Mouse (Mus musculus): ENCODE measurements around the gene Vsx1.
A peak's percentile ranks its signal among the peaks of the same experiment; 100 is the strongest.

The Vsx1 gene

DNA sequence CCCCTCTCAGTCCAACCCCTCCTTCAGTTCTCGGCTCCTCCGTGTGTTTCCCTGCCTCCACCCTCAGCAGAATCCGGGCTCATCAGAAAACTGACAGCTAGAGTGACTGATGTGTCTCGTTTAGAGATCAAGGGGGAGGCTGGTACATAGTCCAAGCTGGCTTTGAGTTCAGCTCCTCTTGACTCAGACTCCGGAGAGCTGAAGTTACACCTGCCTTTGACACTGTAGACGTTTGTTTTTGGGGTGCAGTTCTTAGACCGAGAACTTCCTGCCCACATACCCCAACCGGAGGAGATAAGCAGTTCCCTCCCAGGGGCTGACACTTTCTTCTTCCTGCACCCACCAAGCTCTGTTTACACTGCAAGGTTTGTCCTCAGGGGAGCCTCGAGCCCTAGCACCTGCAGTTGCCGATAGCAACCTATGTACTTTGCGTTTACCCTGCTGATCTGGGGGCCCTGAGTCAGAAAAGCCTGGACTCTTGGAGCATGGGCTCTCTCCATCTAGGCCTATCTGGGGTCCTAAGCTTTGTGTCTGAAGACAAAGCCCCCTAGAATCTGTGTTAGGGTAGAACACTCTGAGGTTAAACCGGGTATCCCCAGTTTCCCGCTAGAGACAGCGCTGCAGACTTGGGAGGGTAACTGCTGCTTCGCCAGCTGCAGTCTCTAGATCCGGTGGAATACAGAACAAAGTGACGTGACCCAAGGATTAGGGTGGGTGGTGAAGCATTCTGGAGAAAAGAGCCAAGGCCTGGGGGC lies 21.9 kb downstream of the Vsx1 start:
- DNase-seq: peak; percentile 93

DNA sequence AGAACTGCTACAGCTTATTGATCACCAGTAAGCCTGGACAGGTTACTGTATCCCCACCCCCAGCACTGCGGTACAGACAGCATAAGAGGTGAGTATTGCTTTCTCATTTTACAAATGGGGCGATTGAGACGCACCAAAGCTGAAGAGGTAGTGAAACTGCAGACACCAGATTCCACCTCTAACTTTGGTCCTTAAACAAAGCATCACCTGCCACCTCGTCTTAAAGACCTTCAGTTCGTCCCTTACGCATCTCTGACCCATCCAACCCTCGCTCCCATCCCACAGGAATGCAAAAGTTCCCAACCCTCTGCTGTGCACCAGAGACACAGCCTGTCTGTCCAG lies 22.5 kb downstream of the Vsx1 start:
- no peak for DNase-seq

GRCm38 (mm10) chr2:150665534-150666451 lies 23.4 kb downstream of the Vsx1 start:
- DNase-seq: peak; percentile 92

DNA sequence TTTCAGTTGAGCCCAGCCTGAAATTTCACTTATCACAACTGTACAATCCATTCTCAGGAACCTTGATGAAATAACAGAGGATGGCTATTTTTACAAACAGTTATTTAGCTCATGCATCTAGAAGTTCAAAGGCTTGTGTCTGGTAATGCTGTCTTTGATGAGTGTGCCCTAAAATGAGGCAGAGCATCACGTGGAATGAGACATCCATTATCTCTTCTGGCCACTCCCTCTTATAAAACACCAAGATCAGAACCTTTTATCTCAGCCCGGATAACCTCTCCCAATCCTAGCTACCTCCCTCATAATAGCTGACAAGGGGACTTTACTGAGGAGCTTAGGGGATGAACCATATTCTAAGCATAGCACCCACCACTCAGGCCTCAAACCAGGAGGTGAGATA lies 24.2 kb downstream of the Vsx1 start:
- DNase-seq: peak; percentile 55

GRCm38 (mm10) chr2:150664152-150664920 lies 24.8 kb downstream of the Vsx1 start:
- DNase-seq: peak; percentile 73

DNA sequence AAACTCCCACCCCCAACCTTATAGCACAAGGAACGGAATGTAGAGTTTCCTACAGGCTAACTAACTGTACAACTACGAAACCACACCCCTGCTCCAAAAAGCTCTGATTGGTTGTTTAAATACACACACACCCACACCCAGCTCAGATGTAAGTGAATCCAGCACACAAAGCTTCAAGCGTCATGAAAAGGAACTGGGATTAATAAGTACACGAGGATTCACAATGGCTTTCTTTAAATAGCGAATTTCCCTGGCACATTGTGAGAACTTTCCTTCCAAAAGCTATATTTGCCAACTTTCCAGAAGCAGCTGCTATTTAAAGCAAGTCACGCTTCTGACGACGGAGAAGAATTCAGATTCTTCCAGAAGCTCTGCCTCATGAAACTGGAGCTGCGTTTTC lies 25.9 kb downstream of the Vsx1 start:
- DNase-seq: peak; percentile 96

GRCm38 (mm10) chr2:150662007-150662406 lies 27.2 kb downstream of the Vsx1 start:
- peak; percentile 66 for DNase-seq

DNA sequence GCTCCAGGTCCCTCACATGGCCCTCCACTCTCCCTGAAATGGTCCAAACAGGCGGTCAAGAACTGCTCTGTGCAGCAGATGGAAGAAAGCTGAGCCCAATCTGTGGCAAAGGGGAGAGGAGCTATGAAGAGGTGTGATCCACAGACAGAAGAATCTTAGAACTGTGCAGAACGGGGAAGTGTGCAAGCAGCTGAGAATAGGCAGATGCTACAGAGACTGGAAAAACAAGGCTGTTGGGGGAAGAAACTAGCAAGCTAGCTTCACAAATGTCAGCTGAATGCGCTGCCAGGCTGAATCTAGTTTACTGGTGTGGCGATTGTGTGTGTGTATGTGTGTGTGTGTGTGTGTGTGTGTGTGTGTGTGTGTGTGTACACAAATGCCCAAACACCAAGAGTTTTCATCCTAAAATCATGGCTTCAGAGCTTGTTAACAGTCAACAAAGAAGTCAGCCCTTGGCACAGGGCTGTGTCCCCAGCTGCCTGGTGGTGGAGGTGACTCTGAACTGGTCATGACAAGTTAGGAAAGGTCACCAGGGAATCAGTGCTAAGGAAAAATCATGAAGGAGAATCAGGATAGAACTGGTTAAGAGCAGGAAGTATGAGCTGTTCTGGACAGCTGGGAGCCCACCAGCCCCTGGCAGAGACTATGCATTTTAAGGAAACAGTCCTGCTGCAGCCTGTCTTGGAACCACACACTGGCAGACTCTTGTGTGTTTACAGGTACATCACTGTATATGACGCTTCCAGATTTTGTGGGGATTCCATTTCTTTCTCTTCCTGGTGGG lies 28.3 kb downstream of the Vsx1 start:
- peak; percentile 87 for DNase-seq

DNA sequence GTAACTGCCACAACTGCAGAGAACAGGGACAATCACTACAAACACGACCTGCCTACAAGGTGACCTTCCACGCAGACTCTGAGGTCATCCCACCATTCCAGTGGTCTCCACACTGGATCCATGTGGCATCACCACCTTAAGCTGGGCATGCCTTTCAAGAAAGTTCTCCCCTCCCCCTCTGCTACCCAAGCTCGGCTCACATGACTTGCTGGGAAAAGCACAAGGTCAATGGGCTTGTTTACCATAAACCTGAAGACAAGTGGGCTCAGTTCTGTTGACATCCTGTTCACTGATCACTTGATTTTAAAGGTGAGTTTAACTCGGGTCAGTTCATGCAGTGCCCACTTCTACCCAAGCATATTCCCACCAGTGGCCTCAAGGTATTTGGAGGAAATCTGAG lies 29.1 kb downstream of the Vsx1 start:
- no peak for DNase-seq

- no peak for DNase-seq
These were observed 32.0 kb downstream of the Vsx1 start for GRCm38 (mm10) chr2:150656975-150657768.

DNA sequence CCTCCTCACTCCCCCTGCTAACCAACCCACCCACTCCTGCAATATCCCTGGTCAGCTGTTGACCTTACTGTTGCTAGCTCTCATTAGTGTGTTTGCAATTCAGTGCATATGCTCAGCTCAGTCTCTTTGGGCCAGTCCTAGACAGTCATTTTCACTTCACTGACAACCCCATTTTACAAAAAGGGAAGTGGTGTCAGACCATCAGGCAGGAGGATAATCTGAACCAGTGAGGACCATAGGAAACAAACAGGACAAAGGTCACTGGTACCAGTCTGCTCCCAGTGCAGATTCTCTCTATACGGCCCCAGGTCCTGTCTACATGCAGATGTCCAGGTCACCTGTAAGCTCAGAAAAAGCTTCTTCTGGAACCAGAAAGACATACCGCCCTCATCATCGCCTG lies 33.0 kb downstream of the Vsx1 start:
- DNase-seq: no peak

DNA sequence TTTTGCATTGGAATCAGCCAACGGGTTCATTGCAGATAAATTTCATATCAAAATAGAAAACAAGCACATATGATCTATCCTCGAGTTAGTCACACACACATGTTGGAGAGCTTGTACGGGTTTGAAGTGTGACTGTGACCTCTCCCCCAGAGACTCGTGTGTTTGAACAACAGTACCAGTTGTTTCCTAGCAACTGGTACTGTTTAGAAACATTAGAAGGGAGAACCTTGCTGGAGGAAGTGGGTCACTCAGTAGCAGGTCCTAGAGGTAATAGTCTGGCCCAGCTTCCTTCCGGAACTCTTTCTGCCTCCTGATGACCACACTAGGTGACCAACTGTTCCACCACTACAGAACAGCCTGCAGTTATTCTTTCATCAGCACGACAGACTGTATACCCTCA lies 33.9 kb downstream of the Vsx1 start:
- peak; percentile 92 for DNase-seq

DNA sequence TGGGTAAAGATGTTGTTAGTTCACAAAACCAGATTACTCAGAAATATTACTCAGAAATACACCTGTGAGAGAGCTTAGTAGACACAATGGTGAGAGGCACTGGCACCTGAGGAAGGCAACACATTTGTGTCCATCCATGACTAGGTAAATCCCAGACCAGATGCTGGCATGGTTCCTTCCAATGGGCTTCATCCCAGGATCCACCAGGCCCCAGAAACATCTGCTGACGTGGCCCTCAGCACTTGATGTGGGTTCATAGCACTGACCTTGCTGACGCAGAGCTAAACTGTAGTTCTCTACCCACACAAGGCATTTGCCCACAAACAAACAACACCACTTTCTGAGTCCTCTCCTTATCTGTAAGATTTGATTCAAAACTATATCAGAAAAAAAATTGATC lies 34.3 kb downstream of the Vsx1 start:
- DNase-seq: peak; percentile 91

GRCm38 (mm10) chr2:150651366-150651765 lies 37.8 kb downstream of the Vsx1 start:
- no peak for DNase-seq

- DNase-seq: no peak
These were observed 38.6 kb downstream of the Vsx1 start for GRCm38 (mm10) chr2:150650511-150651074.

DNA sequence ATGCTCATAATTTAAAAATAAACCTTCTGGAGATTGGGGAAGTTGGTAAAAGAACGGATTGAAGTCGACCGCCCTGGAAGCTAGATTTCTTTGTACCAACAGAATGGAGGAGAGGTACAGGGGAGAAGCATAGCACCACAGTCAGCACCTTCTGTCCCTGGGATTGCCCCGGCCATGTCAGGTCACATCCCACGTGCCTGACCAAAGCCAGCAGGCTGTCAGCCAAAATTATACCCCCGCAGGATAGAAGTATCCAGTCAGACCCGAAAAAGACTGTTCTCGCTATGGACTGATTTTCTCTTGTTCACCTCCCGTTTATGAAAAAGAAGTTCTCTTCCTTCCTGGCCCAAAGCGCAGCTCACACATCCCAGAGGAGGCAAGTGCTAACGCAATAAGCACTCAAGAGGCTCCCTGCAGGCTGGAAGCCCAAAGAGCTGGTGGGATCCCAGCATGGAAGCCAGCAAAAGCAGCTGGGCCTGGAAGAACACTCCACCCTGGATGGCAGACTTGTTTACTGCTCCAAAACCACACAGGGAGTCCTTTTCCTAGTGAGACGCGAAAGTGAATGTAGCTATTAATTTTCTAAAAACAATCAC lies 40.8 kb downstream of the Vsx1 start:
- peak; percentile 97 for DNase-seq

DNA sequence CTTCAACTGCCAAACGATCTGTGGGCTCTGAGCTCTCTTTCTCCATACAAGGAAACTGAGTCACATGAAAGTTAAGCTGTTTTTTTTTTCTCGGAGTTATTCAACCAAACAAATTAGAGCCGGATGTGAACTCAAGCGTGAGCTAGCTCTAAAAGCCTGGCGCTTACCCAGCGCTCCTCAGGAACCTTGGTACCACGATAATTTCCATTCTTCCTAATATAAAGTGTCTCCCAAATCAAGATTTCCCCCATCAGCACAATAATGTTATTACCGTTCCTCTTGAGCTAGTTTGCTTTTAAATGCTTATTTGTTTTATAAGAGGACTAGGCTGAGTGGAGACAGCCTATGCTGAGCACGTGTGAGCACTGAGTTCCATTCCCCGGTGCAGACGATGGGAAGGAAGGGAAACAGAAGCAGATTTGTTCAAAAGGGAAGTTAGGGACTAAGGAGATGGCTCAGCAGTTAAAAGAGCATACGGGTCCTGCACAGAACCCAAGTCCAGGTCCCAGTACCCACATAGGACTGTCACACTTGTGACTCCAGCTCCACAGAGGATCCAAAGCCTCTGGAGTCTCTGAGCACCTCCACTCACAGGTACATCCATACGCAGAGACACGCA lies 41.4 kb downstream of the Vsx1 start:
- peak; percentile 92 for DNase-seq

DNA sequence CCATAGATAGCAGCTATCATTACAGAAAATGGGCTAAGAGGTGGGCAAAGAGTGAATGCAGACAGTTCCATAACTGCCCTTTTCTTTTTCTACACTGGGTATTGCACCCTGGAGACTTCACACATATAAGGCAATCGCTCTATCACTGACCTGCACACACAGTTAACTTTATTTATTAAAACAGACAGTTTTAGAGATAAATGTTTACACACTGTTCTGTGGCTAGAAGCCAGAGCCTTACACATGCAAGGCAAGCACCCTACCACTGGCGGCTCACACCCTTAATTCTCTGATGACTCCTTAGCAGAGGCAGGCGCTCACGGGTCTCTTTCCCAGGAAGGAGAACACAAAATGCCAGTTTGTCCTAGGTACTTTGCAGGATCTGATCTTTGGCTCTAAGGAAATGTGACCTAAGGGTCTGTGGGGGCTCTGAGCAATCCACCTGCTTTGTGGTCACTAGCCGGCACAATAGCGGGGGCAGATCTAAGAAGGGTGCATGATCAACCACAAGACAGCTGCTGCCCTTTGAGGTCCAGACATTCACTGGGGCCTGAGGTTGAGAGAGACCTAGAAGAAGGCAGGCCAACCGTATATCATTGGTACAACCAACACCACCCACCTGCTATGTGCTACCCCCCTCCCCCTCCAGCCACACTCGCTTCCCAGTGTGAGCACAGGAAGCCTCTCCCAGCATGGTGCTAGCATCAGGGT lies 42.6 kb downstream of the Vsx1 start:
- DNase-seq: no peak

DNA sequence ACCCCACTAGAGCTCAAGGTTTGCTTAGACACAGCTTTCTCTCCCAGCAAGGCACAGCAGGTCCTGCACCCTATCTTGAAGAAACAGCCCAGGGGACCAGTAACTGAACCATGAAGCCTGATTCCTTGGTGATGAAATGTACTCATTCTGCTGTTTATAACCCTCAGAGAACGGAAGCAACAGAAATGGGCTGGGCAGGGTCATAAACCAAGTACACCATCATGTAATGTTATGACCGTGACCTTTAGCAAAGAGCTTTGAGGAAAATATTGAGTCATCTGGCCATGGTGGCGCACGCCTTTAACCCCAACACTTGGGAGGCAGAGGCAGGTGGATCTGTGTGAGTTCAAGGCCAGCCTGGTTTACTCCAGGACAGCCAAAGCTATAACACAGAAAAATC lies 43.9 kb downstream of the Vsx1 start:
- DNase-seq: no peak
